ENCODE assay signal across 9 mouse cellular contexts in genomic region chrX:143543186-143543793, GRCm38 (mm10). TPM values are rescaled to one million over a fixed set of nuclear protein-coding genes. Genes with fewer than 3 reads are reported as not detected.
DNase-seq lines count a peak whose midpoint lies in the region; ATAC-seq lines count a peak whose summit lies in the region.
"Had no signal": no experiment of that assay in that cellular context is flagged by ENCODE, and none has a peak within 500 bp of the region (broad histone marks: within the 10 kb centered on the region; RNA-seq: fewer than 3 reads in every experiment).

No protein-coding gene starts in this region.

- 0 out of 2 replicates have a peak, but pooled peaks cover 5% of the 10 kb centered on the region for H3K4me1 ChIP-seq in midbrain, embryonic 15.5 days

- no peak overlapping the region for H3K9ac ChIP-seq in midbrain, embryonic 15.5 days

- H3K27me3 ChIP-seq in midbrain, embryonic 15.5 days (replicated peaks): no peaks in the 10 kb centered on the region

- H3K4me3 ChIP-seq in midbrain, embryonic 15.5 days: no peak overlapping the region

- DNase-seq in cerebellum, adult 9-11 months: peak; percentile 2
- no peak for DNase-seq in cerebellum, adult 11-12 months
- peak; percentile 21 for DNase-seq in adrenal gland, postnatal 14 days
- DNase-seq in forelimb bud, embryonic 11.5 days (ENCODE audit: low read depth, low spot score): peak; percentile 2
- DNase-seq in thymus, postnatal 14 days: no peak
- no peak for DNase-seq in lung, postnatal 36 days
- DNase-seq in kidney, postnatal 4 days: no peak

- H3K9me3 ChIP-seq in midbrain, embryonic 15.5 days: no peaks in the 10 kb centered on the region

- no peak overlapping the region for H3K4me2 ChIP-seq in midbrain, embryonic 15.5 days

- H3K36me3 ChIP-seq in midbrain, embryonic 15.5 days (replicated peaks): no peaks in the 10 kb centered on the region

- peak; percentile 94 for ATAC-seq in midbrain, embryonic 15.5 days (replicated peaks)

- H3K27ac ChIP-seq in midbrain, embryonic 15.5 days: peak overlapping the region; percentile 56

- 28% methylated on average over 7 of the region's 7 CpGs for WGBS in midbrain, embryonic 15.5 days

RNA-seq across cellular contexts. Expression of gene Pak3, which starts 24.9 kb away (rescaled TPM):
- 17.1 and 31.2 TPM in 2 replicates for total RNA-seq in adrenal gland, postnatal 14 days (2021)
- 237 and 255 TPM in 2 replicates for polyA plus RNA-seq in midbrain, embryonic 15.5 days (2015; fragmentation: Nextera tagmentation; extraction: Ambion mirVana)
- total RNA-seq: neutrophil, adult 5-6 weeks had no signal

Comparison
In these comparisons a context has a peak if more than half of its experiments do, and no peak if none do; other contexts are left out.
1. DNase-seq: peak in cerebellum, adult 9-11 months (single experiment), adrenal gland, postnatal 14 days (single experiment) and forelimb bud, embryonic 11.5 days (single experiment); none in cerebellum, adult 11-12 months (single experiment), thymus, postnatal 14 days (single experiment), lung, postnatal 36 days (single experiment) and kidney, postnatal 4 days (0 of 2).